Mouse (Mus musculus) small intestine, adult 2 months (tissue): ENCODE results near the gene Hnrnpa1. TPM values are rescaled to one million over a fixed set of nuclear protein-coding genes. Genes with fewer than 3 reads are reported as not detected.

Experiments
- H3K27ac ChIP-seq: fragments of 200-500 bp; 2 replicates; pipeline ENCODE4 v1.5.1; 2012; ENCODE audit warnings: low read depth, low read length, control low read depth, inconsistent platforms; ENCODE audit not compliant: insufficient read depth
- H3K27me3 ChIP-seq: fragments of 200-500 bp; 2 replicates; pipeline ENCODE4 v1.6.1; 2012; ENCODE audit warnings: mild to moderate bottlenecking, moderate library complexity, low read length, inconsistent platforms; ENCODE audit not compliant: control insufficient read depth, insufficient read depth
- H3K36me3 ChIP-seq: fragments of 200-500 bp; 2 replicates; pipeline ENCODE4 v1.6.1; 2012; ENCODE audit warnings: mild to moderate bottlenecking, low read length, control low read depth, inconsistent platforms; ENCODE audit not compliant: control insufficient read depth, insufficient read depth
- H3K4me1 ChIP-seq: fragments of 200-500 bp; 2 replicates; pipeline ENCODE4 v1.6.1; 2012; ENCODE audit warnings: low read length, inconsistent platforms, mixed read lengths; ENCODE audit not compliant: control insufficient read depth, insufficient read depth, insufficient read length
- H3K4me3 ChIP-seq: fragments of 200-500 bp; 2 replicates; pipeline ENCODE4 v1.5.1; 2012; ENCODE audit warnings: low read depth, mild to moderate bottlenecking, control low read depth, inconsistent platforms, low read length, moderate library complexity
- CTCF ChIP-seq: fragments of 200-500 bp; IDR thresholded peaks from 2 replicates; pipeline ENCODE4 v1.5.1; 2012; ENCODE audit warnings: low read depth, mild to moderate bottlenecking, control low read depth, inconsistent platforms, low read length, moderate library complexity, mixed read lengths; ENCODE audit not compliant: insufficient replicate concordance, insufficient read length; ENCODE audit errors: extremely low read depth
- POLR2A ChIP-seq: fragments of 200-500 bp; IDR thresholded peaks from 2 replicates; pipeline ENCODE4 v1.6.1; 2012; ENCODE audit warnings: low read depth, mild to moderate bottlenecking, control low read depth, inconsistent platforms, low read length, moderate library complexity
- WGBS: fragments of 180-500 bp; shearing (Covaris S2); methylation state at CpG from one replicate; pipeline ENCODE4 v1.1.7; 2018; 5-methylcytosine and 5-hydroxymethylcytosine counted together
- polyA plus RNA-seq: library from polyadenylated mRNA; depleted of rRNA; stranded (reverse); fragments of >200 nt; gene quantifications from 2 replicates; pipeline ENCODE4 v1.2.3, GENCODE M21; 2012; rRNA removed

Hnrnpa1 gene
- 12.0 and 29.5 TPM in 2 replicates for polyA plus RNA-seq

DNA sequence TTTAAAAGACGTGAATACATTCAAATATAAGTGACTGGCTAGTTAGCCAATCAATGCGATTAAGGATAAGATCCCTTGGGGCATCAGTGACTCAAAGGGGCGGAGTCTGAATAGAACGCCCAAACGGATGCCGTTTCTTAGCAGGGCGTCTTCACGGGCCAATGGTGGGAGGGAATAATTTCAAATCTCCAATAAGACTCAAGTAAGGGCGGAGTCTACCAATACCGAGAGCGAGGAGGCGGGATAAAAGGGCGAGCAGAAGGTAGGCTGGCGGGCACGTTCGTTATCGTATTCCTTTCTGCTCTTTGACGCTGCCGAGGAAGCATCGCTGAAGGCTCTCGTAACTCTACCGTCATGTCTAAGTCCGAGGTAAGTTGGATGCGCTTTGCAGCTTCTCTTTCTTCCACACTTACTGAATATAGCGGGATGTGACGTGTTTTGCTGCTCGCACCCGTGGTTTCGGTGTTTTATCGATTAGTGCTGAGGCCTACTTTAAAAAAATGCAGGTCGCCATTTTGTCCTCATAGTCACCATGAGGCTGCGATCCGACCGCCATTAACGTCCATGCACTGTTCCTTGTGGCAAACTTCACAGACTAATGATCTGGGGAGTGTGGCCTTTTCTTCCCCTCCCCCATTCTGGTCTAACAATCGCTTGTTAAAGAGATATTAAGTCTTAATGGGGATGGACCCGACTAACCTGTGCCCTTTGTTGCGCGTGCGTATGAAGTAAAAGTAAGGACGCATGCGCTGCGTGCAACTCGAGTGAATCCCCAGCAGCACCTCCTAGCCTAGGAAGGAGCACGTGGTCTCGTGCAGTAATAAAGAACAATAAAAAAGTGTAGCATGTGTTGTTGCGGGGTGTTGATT lies at the start of gene Hnrnpa1:
Gene Hnrnpa1, plus strand, starts transcription at position 273 of the 869 bp plus-strand sequence.
- Histone ChIP-seq H3K4me3 (peak within 1 kb of the TSS; percentile 80), H3K27me3 (no peaks in the 10 kb centered on the region), H3K4me1 (peaks cover 4% of the 10 kb centered on the region), H3K36me3 (peaks cover 30% of the 10 kb centered on the region), H3K27ac (peak within 1 kb of the TSS; percentile 88)
- TF ChIP-seq POLR2A (0 out of 2 replicates have a peak, but pooled peaks have one; percentile 51), CTCF (no peak)
- WGBS = under 1% methylated on average over 47 of the region's 47 CpGs

DNA sequence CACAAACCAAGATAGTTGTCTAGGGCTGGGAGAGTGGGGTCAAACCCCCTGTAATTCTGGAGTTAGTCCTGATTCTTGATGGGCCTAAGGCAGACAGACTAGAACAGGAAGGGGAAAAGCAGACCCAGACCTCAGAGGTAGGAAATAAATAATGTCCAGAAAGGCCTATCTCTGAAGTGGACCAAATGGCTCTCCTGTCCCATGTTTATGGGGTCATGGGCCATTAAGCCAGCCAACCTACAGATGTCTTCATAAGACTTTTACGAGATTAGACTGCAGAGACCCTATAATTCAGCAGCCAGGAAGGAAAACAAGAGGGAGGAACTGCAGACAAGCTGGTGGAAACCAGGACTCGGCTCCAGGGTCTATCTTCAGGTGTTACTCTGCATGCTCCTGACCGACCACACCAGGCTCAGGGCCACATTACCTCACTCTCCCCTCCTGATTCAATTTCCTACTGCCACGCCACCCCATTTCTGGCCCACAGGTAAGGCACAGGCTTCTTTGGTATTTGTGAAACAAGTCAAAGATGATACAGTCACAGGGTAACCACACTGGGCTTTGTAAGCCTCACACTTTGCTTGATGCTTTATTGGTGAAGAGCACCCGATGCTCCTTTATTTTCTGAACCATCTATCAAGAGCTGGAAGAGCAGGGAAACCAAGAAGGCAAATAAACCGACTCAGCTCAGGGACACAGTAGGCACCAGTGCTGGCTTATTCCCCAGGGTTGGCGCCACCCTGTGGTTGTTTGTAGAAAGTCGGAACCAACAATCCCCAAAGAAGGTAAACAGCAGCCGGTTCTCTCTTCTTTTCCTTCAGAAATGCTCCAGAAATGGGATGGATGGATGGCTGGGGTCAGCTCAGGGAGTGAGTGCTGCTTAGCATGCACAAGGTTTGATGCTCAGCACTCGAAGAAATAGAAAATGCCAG lies 49.4 kb upstream of the Hnrnpa1 start:
- TF ChIP-seq CTCF (peak; percentile 67; the same call in 1 of the 2 replicates), POLR2A (no peak)
- no peak overlapping the region for H3K4me3 ChIP-seq
- whole genome bisulfite sequencing = 63% methylated on average over 10 of the region's 10 CpGs
- H3K36me3 ChIP-seq = peaks cover 4% of the 10 kb centered on the region; the same call in 1 of the 2 replicates
- no peak overlapping the region for H3K27ac ChIP-seq
- H3K4me1 ChIP-seq = no peaks in the 10 kb centered on the region
- H3K27me3 ChIP-seq = no peaks in the 10 kb centered on the region

DNA sequence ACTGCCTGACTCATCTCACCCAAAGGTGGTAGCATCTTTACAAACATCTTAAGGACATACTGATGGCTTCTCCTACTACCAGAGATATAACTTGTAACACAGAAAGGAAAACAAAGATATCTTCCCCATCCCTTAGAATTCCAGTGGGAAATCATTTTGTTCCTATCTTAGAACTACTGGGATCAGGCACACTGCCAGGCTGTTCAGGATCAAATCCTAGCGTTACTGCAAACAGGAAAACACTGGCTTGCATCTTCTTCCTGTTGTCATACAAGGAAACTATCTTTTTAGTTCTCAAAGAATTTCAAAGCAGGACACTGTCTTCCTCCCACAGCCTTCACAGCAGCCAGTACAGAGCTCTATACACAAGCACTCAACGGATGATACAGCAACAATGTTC lies 46.6 kb upstream of the Hnrnpa1 start:
- Histone ChIP-seq H3K27me3 (no peaks in the 10 kb centered on the region), H3K36me3 (peaks cover 16% of the 10 kb centered on the region), H3K27ac (no peak overlapping the region), H3K4me3 (no peak overlapping the region), H3K4me1 (no peaks in the 10 kb centered on the region)
- TF ChIP-seq CTCF (no peak), POLR2A (no peak)
- WGBS = 68% methylated on average over 2 of the region's 2 CpGs

DNA sequence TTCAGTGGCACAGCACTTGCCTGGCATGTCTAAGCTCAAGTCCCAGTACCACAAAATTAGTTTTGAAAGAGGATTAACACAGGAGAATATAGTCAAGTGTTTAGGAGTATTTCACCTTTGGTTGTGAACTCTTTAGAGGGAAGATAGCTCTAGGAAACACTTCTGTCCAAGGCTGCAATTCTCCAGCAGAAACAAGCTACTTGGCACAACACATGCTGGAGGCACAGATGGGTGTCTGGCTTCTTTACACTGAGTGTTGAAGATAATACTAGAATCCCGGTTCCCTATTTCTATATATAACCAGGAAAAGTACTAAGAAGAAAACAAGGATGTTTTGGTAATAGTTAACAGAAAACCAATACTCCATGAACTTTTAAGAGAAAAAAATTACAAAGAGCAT lies 43.4 kb upstream of the Hnrnpa1 start:
- no peak for TF ChIP-seq POLR2A
- no peak for TF ChIP-seq CTCF
- H3K4me3 ChIP-seq = no peak overlapping the region
- H3K4me1 ChIP-seq = no peaks in the 10 kb centered on the region
- peaks cover 27% of the 10 kb centered on the region for H3K36me3 ChIP-seq
- no peaks in the 10 kb centered on the region for H3K27me3 ChIP-seq
- WGBS = 75% methylated on average over 1 of the region's 1 CpGs
- no peak overlapping the region for H3K27ac ChIP-seq

DNA sequence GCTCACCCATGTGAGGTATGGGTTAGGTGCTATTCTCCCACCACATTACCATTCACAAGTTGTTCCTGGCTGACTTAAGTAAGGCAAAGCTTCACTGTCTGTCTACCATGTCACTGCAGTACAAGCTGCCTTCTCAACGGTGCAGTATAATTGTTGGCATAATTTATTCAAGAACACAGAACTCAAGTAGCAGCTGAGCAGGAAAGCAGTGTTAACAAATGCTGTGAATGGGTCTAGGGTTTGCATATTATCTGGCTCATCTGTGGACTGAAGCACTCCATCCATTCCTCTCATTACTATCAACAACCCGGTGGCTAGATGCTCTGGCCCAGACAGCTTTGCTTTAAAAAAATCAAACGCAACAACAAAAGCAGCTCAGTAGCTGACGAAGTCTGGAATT lies 42.4 kb upstream of the Hnrnpa1 start:
- Histone ChIP-seq H3K4me3 (no peak overlapping the region), H3K27me3 (no peaks in the 10 kb centered on the region), H3K27ac (no peak overlapping the region), H3K4me1 (no peaks in the 10 kb centered on the region), H3K36me3 (peaks cover 27% of the 10 kb centered on the region)
- WGBS = 76% methylated on average over 4 of the region's 4 CpGs
- TF ChIP-seq CTCF = no peak
- no peak for TF ChIP-seq POLR2A

DNA sequence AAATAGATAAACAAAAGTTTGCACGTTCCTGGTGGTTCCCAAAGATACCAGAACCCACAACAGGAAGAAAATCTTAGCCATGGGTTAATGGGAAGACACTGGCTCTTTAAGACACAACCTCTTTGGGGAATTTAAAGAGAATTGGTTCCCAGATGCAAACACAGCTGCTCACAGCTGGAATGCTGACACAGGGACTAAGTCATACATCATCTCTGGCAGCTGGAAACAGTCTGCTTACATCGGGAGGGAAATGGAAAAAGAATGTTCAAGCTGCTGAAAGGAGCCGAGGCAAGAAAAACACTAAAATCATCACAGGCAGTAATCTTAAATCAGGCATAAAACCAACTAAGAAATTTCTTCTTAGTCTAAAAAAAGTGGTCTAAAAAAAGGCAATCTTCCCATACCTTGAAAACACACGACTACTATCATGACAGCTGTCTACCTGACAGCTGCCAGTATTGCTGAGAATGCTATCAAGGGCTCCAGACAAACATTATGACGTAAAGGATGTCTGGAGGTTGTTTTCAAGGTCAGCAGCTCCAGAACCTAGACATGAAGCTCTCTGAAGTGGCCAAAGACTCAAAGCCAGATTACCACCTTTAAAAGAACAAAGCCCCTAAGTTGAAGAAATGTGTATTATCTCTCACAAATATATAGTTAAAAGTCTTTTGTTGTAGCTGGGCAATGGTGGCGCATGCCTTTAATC lies 38.0 kb upstream of the Hnrnpa1 start:
- WGBS = 61% methylated on average over 6 of the region's 6 CpGs

More for the DNA sequence above, 38.0 kb upstream of the Hnrnpa1 start:
- TF ChIP-seq POLR2A (no peak), CTCF (no peak)
- Histone ChIP-seq H3K27me3 (no peaks in the 10 kb centered on the region), H3K4me3 (no peak overlapping the region), H3K27ac (no peak overlapping the region; the same call in 1 of the 2 replicates), H3K4me1 (no peaks in the 10 kb centered on the region), H3K36me3 (peaks cover 30% of the 10 kb centered on the region)
